Mouse (Mus musculus) hindbrain, embryonic 16.5 days (tissue): ENCODE measurements around the gene Sept9. TPM values are rescaled to one million over a fixed set of nuclear protein-coding genes. Genes with fewer than 3 reads are reported as not detected.

ENCODE experiments used
- ATAC-seq: fragments of 200-750 bp; cut with Nextera tagmentation; 2 replicates; pipeline ENCODE4 v1.8.0; 2017; ENCODE audit warnings: moderate TSS enrichment, moderate library complexity
- H3K27ac ChIP-seq: fragments of 300-500 bp; sonication (generic); 2 replicates; pipeline ENCODE4 v1.5.1; 2014; ENCODE audit warnings: low read depth, mild to moderate bottlenecking, control low read depth, low read length, moderate library complexity
- H3K27me3 ChIP-seq: fragments of 300-500 bp; sonication (generic); replicated peaks from 2 replicates; pipeline ENCODE4 v1.6.1; 2014; ENCODE audit warnings: low read length; ENCODE audit not compliant: control insufficient read depth, insufficient read depth
- H3K36me3 ChIP-seq: fragments of 300-500 bp; sonication (generic); 2 replicates; pipeline ENCODE4 v1.6.1; 2014; ENCODE audit warnings: mild to moderate bottlenecking, low read length, moderate library complexity, mixed read lengths; ENCODE audit not compliant: control insufficient read depth, insufficient read depth
- H3K4me1 ChIP-seq: fragments of 300-500 bp; sonication (generic); 2 replicates; pipeline ENCODE4 v1.6.1; 2014; ENCODE audit warnings: low read depth, low read length; ENCODE audit not compliant: control insufficient read depth, insufficient read depth
- H3K4me2 ChIP-seq: fragments of 300-500 bp; sonication (generic); 2 replicates; pipeline ENCODE4 v1.6.1; 2014; ENCODE audit warnings: mild to moderate bottlenecking, low read length, control low read depth, moderate library complexity
- H3K4me3 ChIP-seq: fragments of 300-500 bp; sonication (generic); 2 replicates; pipeline ENCODE4 v1.5.1; 2014; ENCODE audit warnings: mild to moderate bottlenecking, low read length, control low read depth, moderate library complexity
- H3K9ac ChIP-seq: fragments of 300-500 bp; sonication (generic); 2 replicates; pipeline ENCODE4 v1.6.1; 2014; ENCODE audit warnings: low read depth, mild to moderate bottlenecking, control low read depth, low read length, moderate library complexity
- H3K9me3 ChIP-seq: fragments of 300-500 bp; sonication (generic); 2 replicates; pipeline ENCODE4 v1.6.1; 2014; ENCODE audit warnings: mild to moderate bottlenecking, low read length, moderate library complexity; ENCODE audit not compliant: control insufficient read depth
- WGBS: fragments of 180-500 bp; shearing (Covaris S2); extraction: QIAGEN DNeasy Blood & Tissue Kit; methylation state at CpG from one replicate; pipeline ENCODE4 v1.1.7; 2014; 5-methylcytosine and 5-hydroxymethylcytosine counted together
- polyA plus RNA-seq: library from polyadenylated mRNA; unstranded; fragments of >200 nt; fragmentation: Nextera tagmentation; extraction: Ambion mirVana; gene quantifications from 2 replicates; pipeline ENCODE4 v1.2.1, GENCODE M21; 2015

The Sept9 gene
- polyA plus RNA-seq, 1 experiment from 2014 or later = 109 TPM

GRCm38 (mm10) chr11:117159257-117159945 lies 40.1 kb upstream of the Sept9 start:
- peaks cover 8% of the 10 kb centered on the region; the same call in 1 of the 2 replicates for H3K4me1 ChIP-seq
- H3K27me3 ChIP-seq = no peaks in the 10 kb centered on the region
- no peak overlapping the region for H3K27ac ChIP-seq
- H3K9ac ChIP-seq = no peak overlapping the region
- 83% methylated on average over 13 of the region's 13 CpGs for WGBS
- ATAC-seq = no peak
- H3K4me3 ChIP-seq = no peak overlapping the region
- peaks cover 17% of the 10 kb centered on the region for H3K36me3 ChIP-seq
- H3K4me2 ChIP-seq = no peak overlapping the region
- no peaks in the 10 kb centered on the region for H3K9me3 ChIP-seq

- H3K4me1 ChIP-seq = peaks cover 8% of the 10 kb centered on the region; the same call in 1 of the 2 replicates
- WGBS = 75% methylated on average over 5 of the region's 5 CpGs
- no peak for ATAC-seq
- H3K36me3 ChIP-seq = peaks cover 16% of the 10 kb centered on the region
- H3K27me3 ChIP-seq = no peaks in the 10 kb centered on the region
- H3K4me2 ChIP-seq = no peak overlapping the region
- H3K9me3 ChIP-seq = no peaks in the 10 kb centered on the region
- no peak overlapping the region for H3K9ac ChIP-seq
- H3K4me3 ChIP-seq = no peak overlapping the region
- no peak overlapping the region for H3K27ac ChIP-seq
Observed at GRCm38 (mm10) chr11:117159946-117160307, 39.5 kb upstream of the Sept9 start.

- Histone ChIP-seq H3K36me3 (peaks cover 8% of the 10 kb centered on the region), H3K9me3 (no peaks in the 10 kb centered on the region), H3K4me1 (peaks cover 8% of the 10 kb centered on the region; the same call in 1 of the 2 replicates), H3K27me3 (no peaks in the 10 kb centered on the region), H3K4me3 (no peak overlapping the region), H3K4me2 (no peak overlapping the region), H3K27ac (no peak overlapping the region), H3K9ac (no peak overlapping the region)
- no peak for ATAC-seq
- WGBS = 90% methylated on average over 12 of the region's 12 CpGs
Observed at GRCm38 (mm10) chr11:117160791-117161190, 38.7 kb upstream of the Sept9 start.

GRCm38 (mm10) chr11:117161574-117161973 lies 37.9 kb upstream of the Sept9 start:
- Histone ChIP-seq H3K9ac (no peak overlapping the region), H3K4me3 (no peak overlapping the region), H3K9me3 (no peaks in the 10 kb centered on the region), H3K27me3 (no peaks in the 10 kb centered on the region), H3K4me1 (peaks cover 8% of the 10 kb centered on the region; the same call in 1 of the 2 replicates), H3K27ac (no peak overlapping the region), H3K36me3 (peaks cover 4% of the 10 kb centered on the region), H3K4me2 (no peak overlapping the region)
- ATAC-seq = no peak
- WGBS = 69% methylated on average over 8 of the region's 8 CpGs

- no peaks in the 10 kb centered on the region for H3K9me3 ChIP-seq
- ATAC-seq = no peak
- H3K4me3 ChIP-seq = no peak overlapping the region
- H3K9ac ChIP-seq = no peak overlapping the region
- no peak overlapping the region for H3K4me2 ChIP-seq
- peaks cover 4% of the 10 kb centered on the region; the same call in 1 of the 2 replicates for H3K4me1 ChIP-seq
- H3K27me3 ChIP-seq = no peaks in the 10 kb centered on the region
- WGBS = 83% methylated on average over 9 of the region's 9 CpGs
- H3K27ac ChIP-seq = no peak overlapping the region
- no peaks in the 10 kb centered on the region; the same call in none of the 2 replicates for H3K36me3 ChIP-seq
Observed at GRCm38 (mm10) chr11:117163098-117163497, 36.4 kb upstream of the Sept9 start.

- Histone ChIP-seq H3K9ac (no peak overlapping the region), H3K27me3 (no peaks in the 10 kb centered on the region), H3K36me3 (no peaks in the 10 kb centered on the region; the same call in none of the 2 replicates), H3K27ac (no peak overlapping the region), H3K9me3 (no peaks in the 10 kb centered on the region), H3K4me3 (no peak overlapping the region), H3K4me1 (no peaks in the 10 kb centered on the region), H3K4me2 (no peak overlapping the region)
- WGBS = 74% methylated on average over 6 of the region's 6 CpGs
- no peak for ATAC-seq
Observed at GRCm38 (mm10) chr11:117163771-117164170, 35.7 kb upstream of the Sept9 start.

GRCm38 (mm10) chr11:117168278-117169087 lies 31.0 kb upstream of the Sept9 start:
- no peak overlapping the region for H3K9ac ChIP-seq
- H3K9me3 ChIP-seq = no peaks in the 10 kb centered on the region
- WGBS = 84% methylated on average over 20 of the region's 20 CpGs
- H3K36me3 ChIP-seq = no peaks in the 10 kb centered on the region
- no peak overlapping the region for H3K4me3 ChIP-seq
- ATAC-seq = no peak
- H3K27ac ChIP-seq = no peak overlapping the region; the same call in none of the 2 replicates
- no peaks in the 10 kb centered on the region for H3K27me3 ChIP-seq
- peaks cover 3% of the 10 kb centered on the region for H3K4me1 ChIP-seq
- no peak overlapping the region for H3K4me2 ChIP-seq

- no peak overlapping the region; the same call in none of the 2 replicates for H3K27ac ChIP-seq
Observed at GRCm38 (mm10) chr11:117169088-117169635, 30.3 kb upstream of the Sept9 start.

More at GRCm38 (mm10) chr11:117169088-117169635, 30.3 kb upstream of the Sept9 start:
- WGBS = 85% methylated on average over 11 of the region's 11 CpGs
- H3K4me3 ChIP-seq = no peak overlapping the region
- H3K36me3 ChIP-seq = no peaks in the 10 kb centered on the region
- no peak for ATAC-seq
- peaks cover 3% of the 10 kb centered on the region for H3K4me1 ChIP-seq
- H3K9me3 ChIP-seq = no peaks in the 10 kb centered on the region
- no peaks in the 10 kb centered on the region for H3K27me3 ChIP-seq
- H3K4me2 ChIP-seq = no peak overlapping the region
- no peak overlapping the region for H3K9ac ChIP-seq
